Mouse (Mus musculus) brain, embryonic 14.5 days (tissue): ENCODE measurements at regions not wholly inside any gene's neighbourhood (a gene's known extent, or its start where the extent isn't known, plus 50 kb on each side); places are given as distances from the start of the nearest gene placed in this dataset.
A peak's percentile ranks its signal among the peaks of the same experiment; 100 is the strongest.

Experiments used
- DNase-seq: peaks from one replicate; pipeline ENCODE4 v3.0.0-alpha.2; 2011; ENCODE audit warnings: low read depth
- CTCF ChIP-seq: fragments of 200-500 bp; IDR thresholded peaks from 2 replicates; pipeline ENCODE4 v1.5.1; 2012; ENCODE audit warnings: inconsistent platforms, mild to moderate bottlenecking, moderate library complexity, borderline replicate concordance; ENCODE audit not compliant: insufficient read depth, insufficient read length; ENCODE audit errors: extremely low read depth
- POLR2A ChIP-seq: fragments of 200-500 bp; IDR thresholded peaks from 2 replicates; pipeline ENCODE4 v1.6.1; 2012; ENCODE audit warnings: mild to moderate bottlenecking, inconsistent platforms, borderline replicate concordance; ENCODE audit not compliant: poor library complexity, insufficient read depth, insufficient read length, severe bottlenecking; ENCODE audit errors: extremely low read depth

GRCm38 (mm10) chr17:84869074-84869722 lies 78.6 kb upstream of the Lrpprc start:
- no peak for TF ChIP-seq CTCF
- TF ChIP-seq POLR2A = no peak
- no peak for DNase-seq

GRCm38 (mm10) chr17:84873554-84873953 lies 83.0 kb upstream of the Lrpprc start:
- TF ChIP-seq POLR2A = no peak
- TF ChIP-seq CTCF = no peak
- no peak for DNase-seq

- TF ChIP-seq POLR2A = no peak
- TF ChIP-seq CTCF = no peak
- no peak for DNase-seq
Measured at GRCm38 (mm10) chr17:84874494-84874893, 82.0 kb upstream of the Ppm1b start.

GRCm38 (mm10) chr17:84875031-84875430 lies 81.5 kb upstream of the Ppm1b start:
- TF ChIP-seq POLR2A = no peak
- no peak for TF ChIP-seq CTCF
- DNase-seq = no peak

- DNase-seq = no peak
- no peak for TF ChIP-seq CTCF
- no peak for TF ChIP-seq POLR2A
Measured at GRCm38 (mm10) chr17:84876037-84876436, 80.5 kb upstream of the Ppm1b start.

- TF ChIP-seq POLR2A = no peak
- no peak for TF ChIP-seq CTCF
- no peak for DNase-seq
Measured at GRCm38 (mm10) chr17:84877176-84877863, 79.2 kb upstream of the Ppm1b start.

- peak; percentile 82 for DNase-seq
- TF ChIP-seq POLR2A (no peak), CTCF (peak; percentile 93)
Measured at GRCm38 (mm10) chr17:84877864-84878224, 78.7 kb upstream of the Ppm1b start.

- no peak for TF ChIP-seq POLR2A
- no peak for TF ChIP-seq CTCF
- no peak for DNase-seq
Measured at GRCm38 (mm10) chr17:84878316-84878715, 78.2 kb upstream of the Ppm1b start.

- TF ChIP-seq CTCF (no peak), POLR2A (no peak)
- DNase-seq = no peak
Measured at GRCm38 (mm10) chr17:84879146-84879545, 77.4 kb upstream of the Ppm1b start.

GRCm38 (mm10) chr17:84880946-84881345 lies 75.6 kb upstream of the Ppm1b start:
- DNase-seq = no peak
- TF ChIP-seq POLR2A = no peak
- no peak for TF ChIP-seq CTCF

- TF ChIP-seq CTCF (no peak), POLR2A (no peak)
- DNase-seq = no peak
Measured at GRCm38 (mm10) chr17:84888525-84888924, 68.0 kb upstream of the Ppm1b start.
